Mouse (Mus musculus) lung, postnatal 0 days (tissue): Measurements from ENCODE around the gene Cap2.

ENCODE experiments used
- CTCF ChIP-seq: IDR thresholded peaks from 2 replicates; pipeline ENCODE4 v1.5.1; 2016; ENCODE audit warnings: antibody characterized with exemption, mild to moderate bottlenecking
- EP300 ChIP-seq: IDR thresholded peaks from 2 replicates; pipeline ENCODE4 v1.6.1; 2016; ENCODE audit warnings: antibody characterized with exemption, mild to moderate bottlenecking, control low read depth

DNA sequence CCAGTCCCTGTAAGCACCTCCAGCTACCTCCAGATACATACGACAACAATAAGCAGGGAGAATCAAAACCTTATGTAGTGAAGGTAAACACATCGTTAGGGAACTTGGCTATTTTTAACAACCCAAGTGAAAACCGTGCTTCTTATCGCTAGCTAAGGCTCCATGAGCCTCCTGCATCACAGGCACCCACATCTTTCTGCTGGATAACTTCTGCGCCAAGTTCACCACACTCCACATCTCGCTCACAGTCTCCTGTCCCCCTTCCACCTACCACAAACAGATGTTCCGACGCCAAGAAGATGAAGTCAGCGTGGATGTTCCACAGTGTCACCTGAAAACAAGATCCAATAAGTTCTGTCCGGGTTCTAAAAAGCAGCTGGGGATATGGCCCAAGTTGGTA is 49.0 kb downstream of the Cap2 start:
- TF ChIP-seq EP300 (no peak), CTCF (no peak)
